Mouse (Mus musculus) left cerebral cortex, postnatal 25 days (tissue): ENCODE data around the gene Bsdc1. TPM values are rescaled to one million over a fixed set of nuclear protein-coding genes. Genes with fewer than 3 reads are reported as not detected.

Experiments used
- DNase-seq, 2 experiments: peaks; one replicate each; pipeline ENCODE4 v3.0.0; 2022; ENCODE audit warnings: low spot score in 2 of 2, mixed read lengths in 1 of 2
- intact Hi-C: fragments of 180-260 bp; cut with DNase I; formaldehyde crosslinking; loops from one replicate; pipeline ENCODE4 v1.15.1; 2025
- total RNA-seq, 2 experiments: library from RNA; stranded (reverse); gene quantifications; 2 replicates each; pipeline ENCODE4 v1.2.3; 2021

The Bsdc1 gene
- total RNA-seq, 2 experiments from 2014 or later: 51.7 to 58.8 TPM

- DNase-seq: no peak
- intact Hi-C loops: loop anchor here (5.0 kb wide), 1 partner anchor 139 kb away; the partner anchor contains the start of genes Eif3i and Tmem234
Measured at GRCm38 (mm10) chr4:129463097-129464059, 2.0 kb downstream of the Bsdc1 start.

- no peak for DNase-seq
- intact Hi-C loops: loop anchor here (5.0 kb wide), 1 partner anchor 138 kb away; the partner anchor contains the start of genes Eif3i and Tmem234
Measured at GRCm38 (mm10) chr4:129464286-129464815, 3.0 kb downstream of the Bsdc1 start.

GRCm38 (mm10) chr4:129476047-129476446, 14.7 kb downstream of the Bsdc1 start:
- intact Hi-C loops: no loop called here

GRCm38 (mm10) chr4:129479863-129480262, 18.5 kb downstream of the Bsdc1 start:
- no peak for DNase-seq
- intact Hi-C loops: no loop called here

More at GRCm38 (mm10) chr4:129476047-129476446, 14.7 kb downstream of the Bsdc1 start:
- no peak for DNase-seq

DNA sequence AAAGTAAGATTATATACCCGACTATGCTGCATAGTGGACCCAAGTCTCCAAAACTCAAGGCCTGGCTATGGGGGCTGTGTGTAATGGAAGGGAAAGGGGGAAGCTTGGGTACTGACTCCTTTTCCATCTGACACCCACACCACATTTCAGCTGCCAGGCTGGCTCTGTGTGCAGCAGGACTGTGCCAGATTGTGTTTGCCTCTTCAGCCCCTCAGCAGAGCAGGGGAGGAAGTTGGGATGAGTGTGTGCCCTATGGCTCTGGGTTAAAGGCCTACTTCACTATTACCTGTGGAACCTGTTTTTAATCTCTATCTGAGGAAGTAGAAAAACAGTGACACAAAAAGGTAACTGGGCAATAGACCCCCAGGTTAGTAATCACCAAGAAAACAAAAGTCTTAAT, 19.7 kb downstream of the Bsdc1 start:
- intact Hi-C loops: no loop called here
- peak in 1 of 2 experiments; percentile 33 for DNase-seq

- intact Hi-C loops: no loop called here
- peak in 1 of 2 experiments; percentile 39 for DNase-seq
Measured at GRCm38 (mm10) chr4:129490972-129491880, 29.8 kb downstream of the Bsdc1 start, which contains the start of the genes Tssk3 and Fam229a. TSS of gene Tssk3 (minus strand) at chr4:129491022. TSS of gene Fam229a (plus strand) at chr4:129491190.

- DNase-seq: no peak
- intact Hi-C loops: loop anchor here (1.0 kb wide), 1 partner anchor 20 kb away; no protein-coding TSS in a partner anchor
Measured at GRCm38 (mm10) chr4:129494681-129495080, 33.3 kb downstream of the Bsdc1 start.

GRCm38 (mm10) chr4:129495672-129496562, 34.5 kb downstream of the Bsdc1 start:
- intact Hi-C loops: loop anchor here (1.0 kb wide), 1 partner anchor 18 kb away; no protein-coding TSS in a partner anchor
- peak; percentile 70 to 80 for DNase-seq

DNA sequence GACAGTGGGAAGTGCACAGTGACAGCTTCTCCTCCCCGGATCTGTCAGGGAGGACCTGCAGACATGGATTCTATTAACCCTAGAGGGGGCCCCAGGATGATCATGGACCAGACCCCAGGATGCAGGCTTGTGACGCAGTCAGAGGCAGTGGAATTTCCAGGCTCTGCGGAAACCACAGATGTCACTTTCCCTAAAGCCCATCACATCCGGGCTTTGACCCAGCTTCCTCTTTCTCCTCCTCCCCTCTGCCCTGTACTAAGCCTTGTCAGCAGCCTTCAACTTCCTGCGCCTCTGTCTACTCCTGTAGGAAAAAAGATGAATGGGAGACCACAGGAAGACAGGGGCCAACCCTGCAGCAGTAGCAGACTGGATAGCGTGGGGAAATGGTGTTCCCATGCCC, 35.2 kb downstream of the Bsdc1 start:
- intact Hi-C loops: no loop called here
- no peak for DNase-seq

GRCm38 (mm10) chr4:129498941-129499340, 37.6 kb downstream of the Bsdc1 start:
- intact Hi-C loops: no loop called here
- no peak for DNase-seq

- intact Hi-C loops: loop anchor here (5.0 kb wide), 1 partner anchor 107 kb away; no protein-coding TSS in a partner anchor
- no peak for DNase-seq
Measured at GRCm38 (mm10) chr4:129500017-129500416, 38.6 kb downstream of the Bsdc1 start.

DNA sequence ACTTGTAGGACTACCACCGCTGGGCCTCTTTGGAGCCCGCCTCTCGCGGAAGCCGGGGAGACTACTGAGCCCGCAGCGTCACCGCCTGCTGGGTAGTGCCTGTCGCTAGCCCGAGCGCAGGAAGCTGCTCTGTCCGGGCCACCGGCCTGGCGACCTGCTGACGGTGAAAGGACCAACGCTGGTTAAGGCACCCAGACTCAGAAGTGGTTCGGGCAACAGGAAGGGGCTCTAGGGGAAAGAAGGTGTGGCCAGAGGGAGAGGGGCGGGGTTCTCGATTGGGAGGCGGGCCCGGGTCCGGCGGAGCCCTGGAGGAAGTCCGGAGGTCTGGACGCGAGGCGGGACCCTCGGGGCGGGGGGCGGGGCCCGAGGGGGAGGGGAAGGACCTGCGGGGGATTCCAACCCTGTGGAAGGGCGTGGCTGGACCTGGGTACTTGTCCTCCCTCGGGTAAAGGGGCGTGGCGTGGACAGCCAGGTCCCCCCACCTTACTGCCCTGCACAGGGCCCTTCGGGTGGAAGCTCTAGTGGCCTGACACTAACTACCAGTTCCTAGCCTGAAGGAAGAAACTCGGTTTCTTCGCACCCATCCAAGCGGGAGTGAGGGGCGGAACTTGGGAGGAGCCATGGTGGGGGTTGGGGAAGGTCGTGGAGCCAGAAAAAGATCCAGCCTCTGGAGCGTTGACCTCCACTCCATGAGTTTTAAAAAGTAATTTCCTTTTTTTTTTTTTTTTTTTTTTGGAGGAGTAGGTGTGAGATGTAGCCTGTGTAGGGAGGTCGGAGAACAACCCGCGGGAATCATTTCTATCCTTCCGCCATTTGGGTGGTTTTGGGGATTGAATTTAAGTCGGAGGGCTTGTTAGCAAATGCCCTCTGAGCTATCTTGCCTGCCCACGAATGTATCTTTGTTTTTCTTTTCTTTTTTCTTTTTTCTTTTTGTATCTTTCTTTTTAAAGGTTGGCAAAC, 39.5 kb downstream of the Bsdc1 start:
- DNase-seq: peak; percentile 61 to 70
- intact Hi-C loops: loop anchor here (5.0 kb wide), 1 partner anchor 106 kb away; no protein-coding TSS in a partner anchor

DNA sequence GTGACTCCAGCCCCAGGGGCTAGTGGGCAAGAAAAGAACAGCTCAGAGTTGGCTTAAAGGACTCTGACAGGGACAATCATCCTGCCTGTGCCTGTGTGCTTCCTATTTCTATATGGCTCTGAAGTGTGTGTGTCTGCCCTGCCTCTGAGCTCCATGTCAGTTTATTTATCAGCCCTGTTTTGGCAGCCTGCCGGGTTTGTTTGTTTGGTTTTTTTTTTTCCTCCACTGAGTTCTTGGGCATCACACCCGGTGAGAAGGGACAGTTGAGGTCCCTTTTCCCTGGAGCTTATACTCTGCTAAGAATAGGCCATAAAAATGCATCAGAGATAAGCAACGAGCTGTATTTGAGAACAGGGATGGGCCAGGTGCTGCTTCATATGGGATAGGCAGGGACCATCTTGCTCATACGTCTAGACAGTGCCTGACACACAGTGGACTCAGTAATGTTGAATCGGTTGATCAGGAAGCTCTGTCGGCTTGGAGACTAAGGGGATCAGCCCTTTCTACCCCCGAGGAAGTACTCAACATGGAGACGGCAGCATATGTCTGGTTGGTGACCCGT, 41.0 kb downstream of the Bsdc1 start:
- intact Hi-C loops: loop anchor here (5.0 kb wide), 1 partner anchor 105 kb away; no protein-coding TSS in a partner anchor
- DNase-seq: no peak

DNA sequence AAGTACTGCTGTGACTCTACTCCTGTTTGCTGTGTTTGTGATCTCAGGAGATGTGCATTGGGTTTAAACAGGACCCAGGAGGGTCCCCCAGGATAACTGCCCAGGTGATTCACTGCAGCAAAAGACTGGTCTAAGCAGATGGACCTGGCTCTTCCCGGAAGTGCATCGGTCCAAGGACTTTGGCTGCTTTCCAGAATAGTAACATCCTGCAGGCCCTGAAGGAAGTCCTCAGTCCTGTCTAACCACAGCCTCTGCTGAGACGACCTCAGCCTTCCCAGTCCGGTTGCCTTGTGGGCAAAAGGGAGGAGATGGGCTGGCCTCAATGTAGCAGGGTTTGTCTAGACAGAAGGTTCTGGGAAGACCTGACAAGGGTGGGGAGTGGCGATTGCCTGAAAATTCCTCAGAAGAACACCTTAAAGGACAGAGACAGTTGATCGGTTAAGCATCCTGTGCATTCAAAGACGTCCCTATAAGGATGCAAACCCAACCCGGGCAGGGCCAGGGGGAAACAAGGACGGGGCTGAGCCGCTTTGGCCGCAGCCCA, 41.6 kb downstream of the Bsdc1 start:
- no peak for DNase-seq
- intact Hi-C loops: loop anchor here (5.0 kb wide), 1 partner anchor 104 kb away; no protein-coding TSS in a partner anchor

GRCm38 (mm10) chr4:129505511-129505910, 44.1 kb downstream of the Bsdc1 start:
- intact Hi-C loops: no loop called here
- DNase-seq: no peak

DNA sequence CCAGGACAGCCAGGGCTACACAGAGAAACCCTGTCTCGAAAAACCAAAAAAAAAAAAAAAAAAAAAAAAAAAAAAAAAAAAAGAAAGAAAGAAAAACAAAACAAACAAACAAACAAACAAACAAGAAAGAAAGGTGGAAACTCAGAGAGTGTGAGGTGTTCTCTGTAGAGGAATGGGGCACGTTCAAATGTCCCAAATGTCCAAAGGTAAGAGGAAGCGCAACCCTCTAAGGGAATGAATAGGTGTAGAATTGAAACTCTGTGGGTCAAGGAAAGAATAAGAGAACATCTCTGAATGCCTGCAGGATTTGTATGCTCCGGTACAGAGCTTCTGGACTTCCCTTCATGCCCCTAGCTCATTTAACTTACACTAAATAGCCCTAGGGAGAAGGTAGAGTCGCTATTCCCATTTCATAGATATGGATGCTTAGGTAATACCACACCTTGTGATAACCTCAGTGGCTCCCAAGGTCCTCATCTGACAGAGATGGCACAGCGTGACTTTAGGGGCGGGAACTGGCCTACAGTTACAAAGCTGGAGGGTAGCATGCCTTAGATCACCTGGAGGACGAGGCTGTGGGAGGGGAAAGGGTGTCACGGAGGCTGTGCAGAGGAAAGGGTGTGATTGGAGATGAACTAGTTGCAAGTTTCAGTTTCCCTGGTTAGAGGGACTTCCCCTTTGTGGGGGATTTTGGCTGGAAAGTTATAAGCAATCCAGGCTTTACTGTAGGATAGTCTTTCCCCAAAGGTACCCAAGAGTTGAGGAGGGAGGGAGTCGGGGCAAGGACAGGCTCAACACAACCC, 46.3 kb downstream of the Bsdc1 start:
- DNase-seq: no peak
- intact Hi-C loops: no loop called here
